Mouse (Mus musculus): ENCODE data around the gene Faf1. TPM values are rescaled to one million over a fixed set of nuclear protein-coding genes. Genes with fewer than 3 reads are reported as not detected.

Faf1 gene
- polyA plus RNA-seq, 1 experiment: 17.9 TPM

- Histone ChIP-seq H3K4me1 (ENCODE audit: control insufficient read depth, insufficient read depth, low read length) (peaks cover 64% of the 10 kb centered on the region), H3K27ac (ENCODE audit: control insufficient read depth, insufficient read depth, low read depth, low read length) (no peak overlapping the region), H3K4me3 (ENCODE audit: control insufficient read depth, low read depth, low read length) (peak overlapping the region; percentile 83), H3K36me3 (ENCODE audit: control insufficient read depth, insufficient read depth, low read length) (no peaks in the 10 kb centered on the region), H3K27me3 (ENCODE audit: control insufficient read depth, insufficient read depth, low read length) (peaks cover 8% of the 10 kb centered on the region)
- TF ChIP-seq CTCF (IDR thresholded peaks at IDR 0.05; ENCODE audit: control insufficient read depth, insufficient read depth, insufficient replicate concordance, low read depth, low read length) (no peak), POLR2A (IDR thresholded peaks at IDR 0.05; ENCODE audit: control insufficient read depth, low read depth, low read length) (no peak)
Measured at GRCm38 (mm10) chr4:109978858-109979340, 302.5 kb downstream of the Faf1 start.

- Histone ChIP-seq H3K4me1 (ENCODE audit: control insufficient read depth, insufficient read depth, low read length) (peaks cover 65% of the 10 kb centered on the region), H3K27me3 (ENCODE audit: control insufficient read depth, insufficient read depth, low read length) (peaks cover 8% of the 10 kb centered on the region), H3K36me3 (ENCODE audit: control insufficient read depth, insufficient read depth, low read length) (no peaks in the 10 kb centered on the region), H3K4me3 (ENCODE audit: control insufficient read depth, low read depth, low read length) (peak overlapping the region; percentile 77), H3K27ac (ENCODE audit: control insufficient read depth, insufficient read depth, low read depth, low read length) (no peak overlapping the region)
- TF ChIP-seq POLR2A (IDR thresholded peaks at IDR 0.05; ENCODE audit: control insufficient read depth, low read depth, low read length): no peak
- no peak for TF ChIP-seq CTCF (IDR thresholded peaks at IDR 0.05; ENCODE audit: control insufficient read depth, insufficient read depth, insufficient replicate concordance, low read depth, low read length)
Measured at GRCm38 (mm10) chr4:109979461-109980320, 303.3 kb downstream of the Faf1 start.

GRCm38 (mm10) chr4:109980321-109981082 is 304.1 kb downstream of the Faf1 start:
- no peaks in the 10 kb centered on the region for H3K36me3 ChIP-seq (ENCODE audit: control insufficient read depth, insufficient read depth, low read length)
- peaks cover 62% of the 10 kb centered on the region for H3K4me1 ChIP-seq (ENCODE audit: control insufficient read depth, insufficient read depth, low read length)
- H3K27me3 ChIP-seq (ENCODE audit: control insufficient read depth, insufficient read depth, low read length): peaks cover 8% of the 10 kb centered on the region
- peak overlapping the region; percentile 77 for H3K4me3 ChIP-seq (ENCODE audit: control insufficient read depth, low read depth, low read length)
- H3K27ac ChIP-seq (ENCODE audit: control insufficient read depth, insufficient read depth, low read depth, low read length): no peak overlapping the region
- TF ChIP-seq POLR2A (IDR thresholded peaks at IDR 0.05; ENCODE audit: control insufficient read depth, low read depth, low read length): no peak
- TF ChIP-seq CTCF (IDR thresholded peaks at IDR 0.05; ENCODE audit: control insufficient read depth, insufficient read depth, insufficient replicate concordance, low read depth, low read length): no peak

- Histone ChIP-seq H3K27me3 (ENCODE audit: control insufficient read depth, insufficient read depth, low read length) (peaks cover 11% of the 10 kb centered on the region), H3K4me3 (ENCODE audit: control insufficient read depth, low read depth, low read length) (peak overlapping the region; percentile 68), H3K4me1 (ENCODE audit: control insufficient read depth, insufficient read depth, low read length) (peaks cover 54% of the 10 kb centered on the region), H3K36me3 (ENCODE audit: control insufficient read depth, insufficient read depth, low read length) (no peaks in the 10 kb centered on the region), H3K27ac (ENCODE audit: control insufficient read depth, insufficient read depth, low read depth, low read length) (no peak overlapping the region)
- TF ChIP-seq CTCF (IDR thresholded peaks at IDR 0.05; ENCODE audit: control insufficient read depth, insufficient read depth, insufficient replicate concordance, low read depth, low read length): no peak
- no peak for TF ChIP-seq POLR2A (IDR thresholded peaks at IDR 0.05; ENCODE audit: control insufficient read depth, low read depth, low read length)
Measured at GRCm38 (mm10) chr4:109981083-109981870, 304.9 kb downstream of the Faf1 start.

- TF ChIP-seq CTCF (IDR thresholded peaks at IDR 0.05; ENCODE audit: control insufficient read depth, insufficient read depth, insufficient replicate concordance, low read depth, low read length): no peak
- no peak for TF ChIP-seq POLR2A (IDR thresholded peaks at IDR 0.05; ENCODE audit: control insufficient read depth, low read depth, low read length)
- no peak overlapping the region for H3K27ac ChIP-seq (ENCODE audit: control insufficient read depth, insufficient read depth, low read depth, low read length)
- peaks cover 11% of the 10 kb centered on the region for H3K27me3 ChIP-seq (ENCODE audit: control insufficient read depth, insufficient read depth, low read length)
- no peaks in the 10 kb centered on the region for H3K36me3 ChIP-seq (ENCODE audit: control insufficient read depth, insufficient read depth, low read length)
- H3K4me3 ChIP-seq (ENCODE audit: control insufficient read depth, low read depth, low read length): peak overlapping the region; percentile 68
- H3K4me1 ChIP-seq (ENCODE audit: control insufficient read depth, insufficient read depth, low read length): peaks cover 51% of the 10 kb centered on the region
Measured at GRCm38 (mm10) chr4:109981871-109982680, 305.7 kb downstream of the Faf1 start.

GRCm38 (mm10) chr4:109982681-109983265 is 306.4 kb downstream of the Faf1 start:
- no peaks in the 10 kb centered on the region for H3K36me3 ChIP-seq (ENCODE audit: control insufficient read depth, insufficient read depth, low read length)
- H3K27me3 ChIP-seq (ENCODE audit: control insufficient read depth, insufficient read depth, low read length): peaks cover 11% of the 10 kb centered on the region
- TF ChIP-seq CTCF (IDR thresholded peaks at IDR 0.05; ENCODE audit: control insufficient read depth, insufficient read depth, insufficient replicate concordance, low read depth, low read length) (no peak), POLR2A (IDR thresholded peaks at IDR 0.05; ENCODE audit: control insufficient read depth, low read depth, low read length) (no peak)
- H3K4me3 ChIP-seq (ENCODE audit: control insufficient read depth, low read depth, low read length): peak overlapping the region; percentile 68
- H3K4me1 ChIP-seq (ENCODE audit: control insufficient read depth, insufficient read depth, low read length): peaks cover 44% of the 10 kb centered on the region
- no peak overlapping the region for H3K27ac ChIP-seq (ENCODE audit: control insufficient read depth, insufficient read depth, low read depth, low read length)
